Mouse (Mus musculus) limb, embryonic 13.5 days (tissue): Measurements from ENCODE around the gene Ccna1. TPM values are rescaled to one million over a fixed set of nuclear protein-coding genes. Genes with fewer than 3 reads are reported as not detected.

Experiments
- ATAC-seq: fragments of 200-750 bp; cut with Nextera tagmentation; 2 replicates; pipeline ENCODE4 v1.8.0; 2017; ENCODE audit warnings: low read depth, moderate number of reproducible peaks, moderate TSS enrichment; ENCODE audit not compliant: low FRiP score
- H3K27ac ChIP-seq: fragments of 300-500 bp; sonication (generic); 2 replicates; pipeline ENCODE4 v1.5.1; 2015; ENCODE audit warnings: inconsistent platforms, mild to moderate bottlenecking, moderate library complexity
- H3K27me3 ChIP-seq: fragments of 300-500 bp; sonication (generic); 2 replicates; pipeline ENCODE4 v1.6.1; 2015; ENCODE audit warnings: mild to moderate bottlenecking, inconsistent platforms
- H3K36me3 ChIP-seq: fragments of 300-500 bp; sonication (generic); 2 replicates; pipeline ENCODE4 v1.6.1; 2015; ENCODE audit warnings: inconsistent platforms, mild to moderate bottlenecking, moderate library complexity
- H3K4me1 ChIP-seq: fragments of 300-500 bp; sonication (generic); 2 replicates; pipeline ENCODE4 v1.6.1; 2015; ENCODE audit warnings: inconsistent platforms
- H3K4me2 ChIP-seq: fragments of 300-500 bp; sonication (generic); replicated peaks from 2 replicates; pipeline ENCODE4 v1.6.1; 2015; ENCODE audit warnings: inconsistent platforms, mild to moderate bottlenecking, moderate library complexity
- H3K4me3 ChIP-seq: fragments of 300-500 bp; sonication (generic); 2 replicates; pipeline ENCODE4 v1.5.1; 2015; ENCODE audit warnings: moderate library complexity, mild to moderate bottlenecking, inconsistent platforms
- H3K9ac ChIP-seq: fragments of 300-500 bp; sonication (generic); 2 replicates; pipeline ENCODE4 v1.6.1; 2015; ENCODE audit warnings: mild to moderate bottlenecking, inconsistent platforms
- H3K9me3 ChIP-seq: fragments of 300-500 bp; sonication (generic); 2 replicates; pipeline ENCODE4 v1.6.1; 2016; ENCODE audit warnings: inconsistent platforms
- WGBS: fragments of 180-500 bp; shearing (Covaris S2); methylation state at CpG from one replicate; pipeline ENCODE4 v1.1.7; 2015; 5-methylcytosine and 5-hydroxymethylcytosine counted together
- polyA plus RNA-seq: library from polyadenylated mRNA; unstranded; fragments of >200 nt; fragmentation: Nextera tagmentation; extraction: Ambion mirVana; gene quantifications from 2 replicates; pipeline ENCODE4 v1.2.1, GENCODE M21; 2015

Ccna1 gene
- polyA plus RNA-seq: 1.6 and 2.3 TPM in 2 replicates

- Histone ChIP-seq H3K4me2 (peak within 1 kb of the TSS; percentile 98), H3K36me3 (no peaks in the 10 kb centered on the region), H3K9me3 (no peaks in the 10 kb centered on the region), H3K9ac (peak within 1 kb of the TSS; percentile 67), H3K4me1 (peaks cover 13% of the 10 kb centered on the region), H3K27ac (no peak within 1 kb of the TSS), H3K4me3 (peak within 1 kb of the TSS; percentile 60), H3K27me3 (peaks cover 62% of the 10 kb centered on the region)
- under 1% methylated on average over 69 of the region's 73 CpGs for WGBS
- ATAC-seq: peak; percentile 93
Observed at GRCm38 (mm10) chr3:55055038-55055746, at the start of gene Ccna1. Ccna1 (minus strand) TSS chr3:55055501.

GRCm38 (mm10) chr3:55101092-55101491 lies 45.8 kb upstream of the Ccna1 start:
- Histone ChIP-seq H3K9me3 (no peaks in the 10 kb centered on the region), H3K27me3 (no peaks in the 10 kb centered on the region), H3K9ac (no peak overlapping the region), H3K4me1 (peaks cover 14% of the 10 kb centered on the region), H3K36me3 (no peaks in the 10 kb centered on the region), H3K27ac (no peak overlapping the region), H3K4me3 (no peak overlapping the region), H3K4me2 (no peak overlapping the region)
- ATAC-seq: no peak

- no peaks in the 10 kb centered on the region for H3K9me3 ChIP-seq
- 70% methylated on average over 11 of the region's 11 CpGs for WGBS
- ATAC-seq: peak; percentile 43; the same call in 1 of the 2 replicates
Observed at GRCm38 (mm10) chr3:55098990-55099389, 43.7 kb upstream of the Ccna1 start.

GRCm38 (mm10) chr3:55098014-55098413 lies 42.7 kb upstream of the Ccna1 start:
- H3K27me3 ChIP-seq: no peaks in the 10 kb centered on the region
- H3K27ac ChIP-seq: no peak overlapping the region
- no peak; the same call in 1 of the 2 replicates for ATAC-seq
- H3K9me3 ChIP-seq: no peaks in the 10 kb centered on the region
- no peak overlapping the region for H3K4me2 ChIP-seq
- H3K9ac ChIP-seq: no peak overlapping the region
- H3K36me3 ChIP-seq: no peaks in the 10 kb centered on the region
- no peak overlapping the region for H3K4me3 ChIP-seq
- 72% methylated on average over 2 of the region's 2 CpGs for WGBS
- peaks cover 15% of the 10 kb centered on the region for H3K4me1 ChIP-seq

More at GRCm38 (mm10) chr3:55098990-55099389, 43.7 kb upstream of the Ccna1 start:
- Histone ChIP-seq H3K36me3 (no peaks in the 10 kb centered on the region), H3K9ac (no peak overlapping the region), H3K4me1 (peaks cover 15% of the 10 kb centered on the region), H3K27ac (no peak overlapping the region), H3K27me3 (no peaks in the 10 kb centered on the region), H3K4me3 (no peak overlapping the region), H3K4me2 (no peak overlapping the region)

GRCm38 (mm10) chr3:55097186-55097585 lies 41.9 kb upstream of the Ccna1 start:
- Histone ChIP-seq H3K4me2 (no peak overlapping the region), H3K9me3 (no peaks in the 10 kb centered on the region), H3K4me3 (no peak overlapping the region), H3K27me3 (no peaks in the 10 kb centered on the region), H3K27ac (peak overlapping the region; percentile 88; the same call in 1 of the 2 replicates), H3K9ac (no peak overlapping the region), H3K36me3 (no peaks in the 10 kb centered on the region), H3K4me1 (peaks cover 15% of the 10 kb centered on the region)
- ATAC-seq: no peak
- 66% methylated on average over 2 of the region's 2 CpGs for WGBS

- Histone ChIP-seq H3K4me1 (peaks cover 15% of the 10 kb centered on the region), H3K27me3 (no peaks in the 10 kb centered on the region), H3K9ac (no peak overlapping the region), H3K36me3 (no peaks in the 10 kb centered on the region), H3K27ac (peak overlapping the region; percentile 88), H3K4me3 (no peak overlapping the region), H3K4me2 (peak overlapping the region; percentile 42), H3K9me3 (no peaks in the 10 kb centered on the region)
- WGBS: 73% methylated on average over 2 of the region's 2 CpGs
- no peak for ATAC-seq
Observed at GRCm38 (mm10) chr3:55096655-55097005, 41.3 kb upstream of the Ccna1 start.

- Histone ChIP-seq H3K27ac (peak overlapping the region; percentile 88), H3K27me3 (no peaks in the 10 kb centered on the region), H3K36me3 (no peaks in the 10 kb centered on the region), H3K4me2 (peak overlapping the region; percentile 42), H3K4me3 (peak overlapping the region; percentile 11; the same call in 1 of the 2 replicates), H3K9me3 (no peaks in the 10 kb centered on the region), H3K9ac (no peak overlapping the region), H3K4me1 (peaks cover 15% of the 10 kb centered on the region)
- 30% methylated on average over 8 of the region's 8 CpGs for WGBS
- ATAC-seq: peak; percentile 79
Observed at GRCm38 (mm10) chr3:55095968-55096654, 40.8 kb upstream of the Ccna1 start.

- H3K27me3 ChIP-seq: no peaks in the 10 kb centered on the region
- H3K4me3 ChIP-seq: no peak overlapping the region
- no peak for ATAC-seq
- no peaks in the 10 kb centered on the region for H3K9me3 ChIP-seq
- H3K4me2 ChIP-seq: no peak overlapping the region
- no peak overlapping the region for H3K27ac ChIP-seq
- WGBS: 89% methylated on average over 1 of the region's 1 CpGs
- H3K36me3 ChIP-seq: no peaks in the 10 kb centered on the region
- peaks cover 15% of the 10 kb centered on the region for H3K4me1 ChIP-seq
- H3K9ac ChIP-seq: no peak overlapping the region
Observed at GRCm38 (mm10) chr3:55093161-55093560, 37.9 kb upstream of the Ccna1 start.

- Histone ChIP-seq H3K4me3 (no peak overlapping the region), H3K36me3 (no peaks in the 10 kb centered on the region), H3K9me3 (no peaks in the 10 kb centered on the region), H3K4me2 (no peak overlapping the region), H3K4me1 (no peaks in the 10 kb centered on the region), H3K9ac (no peak overlapping the region), H3K27me3 (no peaks in the 10 kb centered on the region), H3K27ac (no peak overlapping the region)
- no peak for ATAC-seq
- 80% methylated on average over 4 of the region's 4 CpGs for WGBS
Observed at GRCm38 (mm10) chr3:55089291-55089690, 34.0 kb upstream of the Ccna1 start.

GRCm38 (mm10) chr3:55088843-55089242 lies 33.5 kb upstream of the Ccna1 start:
- Histone ChIP-seq H3K4me2 (no peak overlapping the region), H3K9ac (no peak overlapping the region), H3K27ac (no peak overlapping the region), H3K27me3 (no peaks in the 10 kb centered on the region), H3K4me3 (no peak overlapping the region), H3K36me3 (no peaks in the 10 kb centered on the region), H3K4me1 (no peaks in the 10 kb centered on the region), H3K9me3 (no peaks in the 10 kb centered on the region)
- ATAC-seq: no peak
- WGBS: 73% methylated on average over 3 of the region's 3 CpGs

- H3K27ac ChIP-seq: no peak overlapping the region
- no peaks in the 10 kb centered on the region for H3K27me3 ChIP-seq
- ATAC-seq: no peak
- H3K9me3 ChIP-seq: no peaks in the 10 kb centered on the region
- no peak overlapping the region for H3K9ac ChIP-seq
- WGBS: 66% methylated on average over 4 of the region's 4 CpGs
- H3K4me2 ChIP-seq: no peak overlapping the region
- H3K36me3 ChIP-seq: no peaks in the 10 kb centered on the region
- H3K4me3 ChIP-seq: no peak overlapping the region
- no peaks in the 10 kb centered on the region for H3K4me1 ChIP-seq
Observed at GRCm38 (mm10) chr3:55088359-55088758, 33.1 kb upstream of the Ccna1 start.

GRCm38 (mm10) chr3:55087360-55087759 lies 32.1 kb upstream of the Ccna1 start:
- Histone ChIP-seq H3K4me1 (no peaks in the 10 kb centered on the region), H3K27me3 (no peaks in the 10 kb centered on the region), H3K36me3 (no peaks in the 10 kb centered on the region), H3K27ac (no peak overlapping the region), H3K9me3 (no peaks in the 10 kb centered on the region), H3K4me3 (no peak overlapping the region), H3K4me2 (no peak overlapping the region), H3K9ac (no peak overlapping the region)
- 72% methylated on average over 4 of the region's 4 CpGs for WGBS
- ATAC-seq: no peak
